Mouse (Mus musculus) olfactory bulb, adult 2 months (tissue): ENCODE data around the gene Wfdc17.

Experiments used
- CTCF ChIP-seq: fragments of 200-500 bp; IDR thresholded peaks from 2 replicates; pipeline ENCODE4 v1.5.1; 2012; ENCODE audit warnings: low read depth, mild to moderate bottlenecking, low read length, moderate library complexity; ENCODE audit not compliant: insufficient read depth
- POLR2A ChIP-seq: fragments of 200-500 bp; IDR thresholded peaks from 2 replicates; pipeline ENCODE4 v1.6.1; 2012; ENCODE audit warnings: mild to moderate bottlenecking, low read depth, low read length, moderate library complexity; ENCODE audit not compliant: insufficient read depth

- TF ChIP-seq CTCF, result no peak
- no peak for TF ChIP-seq POLR2A
Observed at GRCm38 (mm10) chr11:83671743-83672142, 32.0 kb upstream of the Wfdc17 start.
